Mouse (Mus musculus): ENCODE measurements around the gene Dmrtc1a. TPM values are rescaled to one million over a fixed set of nuclear protein-coding genes. Genes with fewer than 3 reads are reported as not detected.
"Not testable (repeated sequence)": the region's sequence is repeated elsewhere in the genome, so short reads cannot be mapped to it uniquely, and the experiment has no call there.

The Dmrtc1a gene
- 1 to 10 TPM; 5.4 to 6.2 TPM for total RNA-seq (2021)
- long read RNA-seq, experiment 1, partial matches to known transcripts: 0 of 3 reads
- long read RNA-seq, experiment 1, other reads (novel, unspliced or antisense): 3 of 3 reads
- long read RNA-seq, experiment 2, partial matches to known transcripts: 0 of 3 reads
- long read RNA-seq, experiment 2, other reads (novel, unspliced or antisense): 3 of 3 reads

- DNase-seq (ENCODE audit: extremely low spot score in 1 of 2, low spot score in 2 of 2); H3K27ac ChIP-seq; intact Hi-C loops (cut with DNase I); H3K4me3 ChIP-seq: not testable (repeated sequence)
Measured at GRCm38 (mm10) chrX:102908587-102908986, at the start of gene Dmrtc1a, which contains the start of gene 1700011M02Rik. Gene Dmrtc1a, minus strand, starts transcription at chrX:102908687. Gene 1700011M02Rik, plus strand, starts transcription at chrX:102908905.

- not testable (repeated sequence) for DNase-seq (ENCODE audit: extremely low spot score in 1 of 2, low spot score in 2 of 2); H3K27ac ChIP-seq; H3K4me3 ChIP-seq
- intact Hi-C loops (cut with DNase I): loop anchor here (10.0 kb wide), 1 partner anchor 495 kb away; no protein-coding TSS in a partner anchor
Measured at GRCm38 (mm10) chrX:102950136-102950535, 41.6 kb upstream of the Dmrtc1a start.

- intact Hi-C loops (cut with DNase I): no loop called here
- no peak for DNase-seq (ENCODE audit: extremely low spot score in 1 of 2, low spot score in 2 of 2)
- no peak overlapping the region for H3K27ac ChIP-seq
- H3K4me3 ChIP-seq: no peak overlapping the region
- no peak for TF ChIP-seq CTCF (IDR thresholded peaks at IDR 0.05)
Measured at GRCm38 (mm10) chrX:102936743-102937142, 28.3 kb upstream of the Dmrtc1a start.

- Histone ChIP-seq H3K4me3 (no peak overlapping the region; the same call in 1 of the 2 replicates), H3K27ac (no peak overlapping the region)
- DNase-seq (ENCODE audit: extremely low spot score in 1 of 2, low spot score in 2 of 2): no peak
- intact Hi-C loops (cut with DNase I): no loop called here
- TF ChIP-seq CTCF (IDR thresholded peaks at IDR 0.05): no peak
Measured at GRCm38 (mm10) chrX:102934395-102934764, 25.9 kb upstream of the Dmrtc1a start.

GRCm38 (mm10) chrX:102933571-102934394, 25.3 kb upstream of the Dmrtc1a start:
- DNase-seq (ENCODE audit: extremely low spot score in 1 of 2, low spot score in 2 of 2): peak; percentile 76 to 78
- Histone ChIP-seq H3K27ac (peak overlapping the region; percentile 76), H3K4me3 (peak overlapping the region; percentile 65)
- intact Hi-C loops (cut with DNase I): no loop called here
- TF ChIP-seq CTCF (IDR thresholded peaks at IDR 0.05): peak; percentile 79

- TF ChIP-seq CTCF (IDR thresholded peaks at IDR 0.05): no peak
- Histone ChIP-seq H3K4me3 (peak overlapping the region; percentile 65), H3K27ac (peak overlapping the region; percentile 76; the same call in 1 of the 2 replicates)
- intact Hi-C loops (cut with DNase I): no loop called here
- no peak for DNase-seq (ENCODE audit: extremely low spot score in 1 of 2, low spot score in 2 of 2)
Measured at GRCm38 (mm10) chrX:102932992-102933570, 24.6 kb upstream of the Dmrtc1a start.

GRCm38 (mm10) chrX:102928072-102928471, 19.6 kb upstream of the Dmrtc1a start, which contains the start of gene 1700018G05Rik:
Gene 1700018G05Rik, plus strand, starts transcription at chrX:102928372.
- H3K27ac ChIP-seq; intact Hi-C loops (cut with DNase I); DNase-seq (ENCODE audit: extremely low spot score in 1 of 2, low spot score in 2 of 2); H3K4me3 ChIP-seq: not testable (repeated sequence)

- intact Hi-C loops (cut with DNase I): not testable (repeated sequence)
- peak; percentile 50 for TF ChIP-seq CTCF (IDR thresholded peaks at IDR 0.05)
Measured at GRCm38 (mm10) chrX:102926707-102927106, 18.2 kb upstream of the Dmrtc1a start.

GRCm38 (mm10) chrX:102914823-102915222, 6.3 kb upstream of the Dmrtc1a start:
- intact Hi-C loops (cut with DNase I); H3K27ac ChIP-seq; H3K4me3 ChIP-seq; DNase-seq (ENCODE audit: extremely low spot score in 1 of 2, low spot score in 2 of 2): not testable (repeated sequence)

More at GRCm38 (mm10) chrX:102926707-102927106, 18.2 kb upstream of the Dmrtc1a start:
- DNase-seq (ENCODE audit: extremely low spot score in 1 of 2, low spot score in 2 of 2): peak; percentile 18 to 35
- not testable (repeated sequence) for H3K4me3 ChIP-seq, H3K27ac ChIP-seq

- TF ChIP-seq CTCF (IDR thresholded peaks at IDR 0.05): no peak
- Histone ChIP-seq H3K4me3 (no peak within 1 kb of the TSS), H3K27ac (no peak within 1 kb of the TSS)
- intact Hi-C loops (cut with DNase I): no loop called here
- DNase-seq (ENCODE audit: extremely low spot score in 1 of 2, low spot score in 2 of 2): no peak
Measured at GRCm38 (mm10) chrX:102867871-102868270, 40.6 kb downstream of the Dmrtc1a start, which contains the start of gene 1700031F05Rik. Gene 1700031F05Rik, minus strand, starts transcription at chrX:102867971.

- H3K27ac ChIP-seq; DNase-seq (ENCODE audit: extremely low spot score in 1 of 2, low spot score in 2 of 2); H3K4me3 ChIP-seq; intact Hi-C loops (cut with DNase I): not testable (repeated sequence)
Measured at GRCm38 (mm10) chrX:102854516-102854915, 54.0 kb downstream of the Dmrtc1a start, which contains the start of gene Dmrtc1c2. Gene Dmrtc1c2, minus strand, starts transcription at chrX:102854616.

Other genes with a start within 250 kb of the Dmrtc1a start
- not detected for gene Gm3880, start 221.7 kb downstream of the Dmrtc1a start, total RNA-seq (2021)
- not detected for gene Gm9112, start 201.1 kb downstream of the Dmrtc1a start, total RNA-seq (2021)
- not detected for gene Dmrtc1b, start 200.8 kb downstream of the Dmrtc1a start, total RNA-seq (2021)
- gene Dmrtc1c1, start 105.7 kb downstream of the Dmrtc1a start, total RNA-seq (2021): not detected
- gene Dmrtc1c2, start 54.1 kb downstream of the Dmrtc1a start, total RNA-seq (2021): not detected
- not detected for gene 1700031F05Rik, start 40.7 kb downstream of the Dmrtc1a start, total RNA-seq (2021)
- not detected for gene 1700011M02Rik, start 218 bp upstream of the Dmrtc1a start, total RNA-seq (2021)
- not detected for gene 1700018G05Rik, start 19.7 kb upstream of the Dmrtc1a start, total RNA-seq (2021)

Data from left cerebral cortex, adult 2 months (tissue).